Mouse (Mus musculus): Measurements from ENCODE around the gene C1ql1.
"Not testable (repeated sequence)": the region's sequence is repeated elsewhere in the genome, so short reads cannot be mapped to it uniquely, and the experiment has no call there.

C1ql1 gene

GRCm38 (mm10) chr11:102946265-102946991 is at the start of gene C1ql1:
Gene C1ql1, minus strand, starts transcription at chr11:102946688.
- peak; percentile 23 for DNase-seq

- DNase-seq = no peak
Measured at GRCm38 (mm10) chr11:102994952-102995351, 48.5 kb upstream of the C1ql1 start.

- no peak for DNase-seq
Measured at GRCm38 (mm10) chr11:102993420-102994029, 47.0 kb upstream of the C1ql1 start.

GRCm38 (mm10) chr11:102992940-102993339 is 46.5 kb upstream of the C1ql1 start:
- peak; percentile 61 for DNase-seq

- DNase-seq = no peak
Measured at GRCm38 (mm10) chr11:102991681-102992080, 45.2 kb upstream of the C1ql1 start.

- peak; percentile 81 for DNase-seq
Measured at GRCm38 (mm10) chr11:102990152-102990663, 43.7 kb upstream of the C1ql1 start.

GRCm38 (mm10) chr11:102989641-102990151 is 43.2 kb upstream of the C1ql1 start:
- no peak for DNase-seq

- DNase-seq = no peak
Measured at GRCm38 (mm10) chr11:102985160-102985559, 38.7 kb upstream of the C1ql1 start.

- no peak for DNase-seq
Measured at GRCm38 (mm10) chr11:102984615-102985014, 38.1 kb upstream of the C1ql1 start.

GRCm38 (mm10) chr11:102984086-102984485 is 37.6 kb upstream of the C1ql1 start:
- no peak for DNase-seq

GRCm38 (mm10) chr11:102981151-102981890 is 34.8 kb upstream of the C1ql1 start:
- DNase-seq = no peak

- no peak for DNase-seq
Measured at GRCm38 (mm10) chr11:102978052-102978666, 31.7 kb upstream of the C1ql1 start.

GRCm38 (mm10) chr11:102975966-102976365 is 29.5 kb upstream of the C1ql1 start:
- DNase-seq = not testable (repeated sequence)

GRCm38 (mm10) chr11:102972326-102972725 is 25.8 kb upstream of the C1ql1 start:
- no peak for DNase-seq

- DNase-seq = peak; percentile 39
Measured at GRCm38 (mm10) chr11:102971604-102972003, 25.1 kb upstream of the C1ql1 start.

- DNase-seq = no peak
Measured at GRCm38 (mm10) chr11:102964547-102965091, 18.1 kb upstream of the C1ql1 start.

- DNase-seq = no peak
Measured at GRCm38 (mm10) chr11:102963855-102964546, 17.5 kb upstream of the C1ql1 start.

- no peak for DNase-seq
Measured at GRCm38 (mm10) chr11:102963246-102963854, 16.9 kb upstream of the C1ql1 start.

GRCm38 (mm10) chr11:102962861-102963245 is 16.4 kb upstream of the C1ql1 start:
- DNase-seq = no peak

- DNase-seq = no peak
Measured at GRCm38 (mm10) chr11:102961082-102961481, 14.6 kb upstream of the C1ql1 start.

- no peak for DNase-seq
Measured at GRCm38 (mm10) chr11:102958870-102959269, 12.4 kb upstream of the C1ql1 start.
